Mouse (Mus musculus) MEL (cell line): ENCODE results near the gene Gstt2. TPM values are rescaled to one million over a fixed set of nuclear protein-coding genes. Genes with fewer than 3 reads are reported as not detected.

Source experiments
- DNase-seq: peaks from one replicate; pipeline ENCODE4 v3.0.0; 2011; ENCODE audit warnings: low read depth, low spot score
- H3K27ac ChIP-seq: 2 replicates; pipeline ENCODE4 v1.5.1; 2012; ENCODE audit warnings: low read depth, mild to moderate bottlenecking, control low read depth, low read length, moderate library complexity; ENCODE audit not compliant: control insufficient read depth
- H3K27me3 ChIP-seq, 2 experiments: fragments of 150-350 bp in 1 of 2; sonication (generic) in 1 of 2; 2 replicates each; pipeline ENCODE4 v1.6.1; 2012; ENCODE audit warnings: low read length in 2 of 2, mild to moderate bottlenecking in 2 of 2, improper control_type of control experiment in 1 of 2, moderate library complexity in 1 of 2; ENCODE audit not compliant: insufficient read depth in 2 of 2, control insufficient read depth in 1 of 2
- H3K36me3 ChIP-seq, 2 experiments: 2 replicates each; pipeline ENCODE4 v1.6.1; 2012 to 2014; ENCODE audit warnings: low read length in 2 of 2, improper control_type of control experiment in 1 of 2, inconsistent platforms in 1 of 2, mild to moderate bottlenecking in 1 of 2; ENCODE audit not compliant: insufficient read depth in 2 of 2, control insufficient read depth in 1 of 2
- H3K4me1 ChIP-seq, 2 experiments: fragments of 150-350 bp in 1 of 2; sonication (generic) in 1 of 2; 2 replicates each; pipeline ENCODE4 v1.6.1; 2012; ENCODE audit warnings: low read length in 2 of 2, improper control_type of control experiment in 1 of 2, mild to moderate bottlenecking in 1 of 2; ENCODE audit not compliant: insufficient read depth in 2 of 2, control insufficient read depth in 1 of 2
- H3K4me3 ChIP-seq, 2 experiments: fragments of 150-350 bp in 1 of 2; sonication (generic) in 1 of 2; 2 replicates each; pipeline ENCODE4 v1.5.1; 2012; ENCODE audit warnings: low read depth in 2 of 2, low read length in 2 of 2, mild to moderate bottlenecking in 2 of 2, moderate library complexity in 2 of 2, control low read depth in 1 of 2, improper control_type of control experiment in 1 of 2; ENCODE audit not compliant: control insufficient read depth in 1 of 2, insufficient read depth in 1 of 2
- H3K79me2 ChIP-seq: 2 replicates; pipeline ENCODE4 v1.6.1; 2012; ENCODE audit warnings: mild to moderate bottlenecking, low read length, moderate library complexity; ENCODE audit not compliant: control insufficient read depth, poor library complexity, insufficient read depth
- H3K9ac ChIP-seq: 2 replicates; pipeline ENCODE4 v1.6.1; 2012; ENCODE audit warnings: low read depth, mild to moderate bottlenecking, control low read depth, low read length, moderate library complexity; ENCODE audit not compliant: control insufficient read depth, poor library complexity, severe bottlenecking
- H3K9me3 ChIP-seq: fragments of 150-350 bp; sonication (generic); replicated peaks from 2 replicates; pipeline ENCODE4 v1.6.1; 2012; ENCODE audit warnings: mild to moderate bottlenecking, low read length, improper control_type of control experiment, moderate library complexity; ENCODE audit not compliant: insufficient read depth
- BHLHE40 ChIP-seq: IDR thresholded peaks from 2 replicates; pipeline ENCODE4 v1.6.1; 2012; ENCODE audit warnings: low read depth, mild to moderate bottlenecking, inconsistent platforms, low read length, improper control_type of control experiment, borderline replicate concordance
- CTCF ChIP-seq, 3 experiments: IDR thresholded peaks in 2 of 3; conservative IDR thresholded peaks in 1 of 3; 2 replicates each; pipeline ENCODE4 v1.5.1; 2011 to 2012; ENCODE audit warnings: low read length in 3 of 3, low read depth in 2 of 3, mild to moderate bottlenecking in 2 of 3, improper control_type of control experiment in 1 of 3, inconsistent platforms in 1 of 3, mixed read lengths in 1 of 3, moderate library complexity in 1 of 3; ENCODE audit not compliant: control insufficient read depth in 1 of 3, insufficient read depth in 1 of 3, poor library complexity in 1 of 3, severe bottlenecking in 1 of 3
- ELF1 ChIP-seq: IDR thresholded peaks from 2 replicates; pipeline ENCODE4 v1.6.1; 2014; ENCODE audit warnings: low read depth, mild to moderate bottlenecking, inconsistent platforms, low read length, improper control_type of control experiment, moderate library complexity
- ETS1 ChIP-seq: IDR thresholded peaks from 2 replicates; pipeline ENCODE4 v1.6.1; 2012; ENCODE audit warnings: low read depth, mild to moderate bottlenecking, inconsistent platforms, low read length, improper control_type of control experiment, moderate library complexity
- GATA1 ChIP-seq: IDR thresholded peaks from 2 replicates; pipeline ENCODE4 v1.6.1; 2011; ENCODE audit warnings: low read depth, low read length, improper control_type of control experiment
- JUND ChIP-seq: IDR thresholded peaks from 2 replicates; pipeline ENCODE4 v1.6.1; 2011; ENCODE audit warnings: low read depth, mild to moderate bottlenecking, improper control_type of control experiment, low read length
- KAT2A ChIP-seq: conservative IDR thresholded peaks from 2 replicates; pipeline ENCODE4 v1.6.1; 2012; ENCODE audit warnings: low read depth, low read length, improper control_type of control experiment, inconsistent platforms
- MAX ChIP-seq: IDR thresholded peaks from 2 replicates; pipeline ENCODE4 v1.6.1; 2011; ENCODE audit warnings: low read length, improper control_type of control experiment
- MXI1 ChIP-seq: IDR thresholded peaks from 2 replicates; pipeline ENCODE4 v1.6.1; 2011; ENCODE audit warnings: mild to moderate bottlenecking, low read depth, low read length, improper control_type of control experiment
- MYB ChIP-seq: IDR thresholded peaks from 2 replicates; pipeline ENCODE4 v1.6.1; 2011; ENCODE audit warnings: mild to moderate bottlenecking, low read depth, low read length, improper control_type of control experiment
- NELFE ChIP-seq: IDR thresholded peaks from 2 replicates; pipeline ENCODE4 v1.6.1; 2011; ENCODE audit warnings: low read depth, low read length, improper control_type of control experiment
- NRF1 ChIP-seq: IDR thresholded peaks from 2 replicates; pipeline ENCODE4 v1.6.1; 2014; ENCODE audit warnings: low read depth, mild to moderate bottlenecking, inconsistent platforms, low read length, improper control_type of control experiment, moderate library complexity; ENCODE audit not compliant: poor library complexity, insufficient read depth, severe bottlenecking
- POLR2AphosphoS5 ChIP-seq: IDR thresholded peaks from 2 replicates; pipeline ENCODE4 v1.6.1; 2012; ENCODE audit warnings: low read depth, borderline replicate concordance, mild to moderate bottlenecking, inconsistent platforms, low read length, moderate library complexity, mixed read lengths
- RAD21 ChIP-seq: IDR thresholded peaks from 2 replicates; pipeline ENCODE4 v1.6.1; 2011; ENCODE audit warnings: mild to moderate bottlenecking, low read depth, low read length, improper control_type of control experiment
- SIN3A ChIP-seq: IDR thresholded peaks from 2 replicates; pipeline ENCODE4 v1.6.1; 2012; ENCODE audit warnings: low read length, improper control_type of control experiment, inconsistent platforms
- SMC3 ChIP-seq: IDR thresholded peaks from 2 replicates; pipeline ENCODE4 v1.6.1; 2011; ENCODE audit warnings: low read depth, low read length, improper control_type of control experiment
- TAL1 ChIP-seq: IDR thresholded peaks from 2 replicates; pipeline ENCODE4 v1.6.1; 2012; ENCODE audit warnings: mild to moderate bottlenecking, inconsistent platforms, low read length, moderate library complexity, mixed read lengths
- TCF12 ChIP-seq: IDR thresholded peaks from 2 replicates; pipeline ENCODE4 v1.6.1; 2014; ENCODE audit warnings: low read depth, mild to moderate bottlenecking, inconsistent platforms, low read length, improper control_type of control experiment, moderate library complexity
- USF1 ChIP-seq: IDR thresholded peaks from 2 replicates; pipeline ENCODE4 v1.6.1; 2014; ENCODE audit warnings: low read depth, mild to moderate bottlenecking, inconsistent platforms, low read length, improper control_type of control experiment, moderate library complexity
- USF2 ChIP-seq, 2 experiments: IDR thresholded peaks; 2 replicates each; pipeline ENCODE4 v1.6.1; 2011 to 2012; ENCODE audit warnings: improper control_type of control experiment in 2 of 2, low read length in 2 of 2, borderline replicate concordance in 1 of 2, inconsistent platforms in 1 of 2, low read depth in 1 of 2, mild to moderate bottlenecking in 1 of 2; ENCODE audit not compliant: insufficient read depth in 1 of 2
- ZC3H11A ChIP-seq: IDR thresholded peaks from 2 replicates; pipeline ENCODE4 v1.6.1; 2012; ENCODE audit warnings: low read depth, mild to moderate bottlenecking, inconsistent platforms, low read length, improper control_type of control experiment
- ZNF384 ChIP-seq: IDR thresholded peaks from 2 replicates; pipeline ENCODE4 v1.6.1; 2012; ENCODE audit warnings: low read depth, mild to moderate bottlenecking, inconsistent platforms, low read length, improper control_type of control experiment
- polyA plus RNA-seq, 2 experiments: library from polyadenylated mRNA; stranded (reverse) in 1 of 2; unstranded in 1 of 2; fragments of >175 nt in 1 of 2; fragments of >200 nt in 1 of 2; gene quantifications; 2 replicates each; pipeline versions ENCODE4 v1.2.1 to v1.2.4; 2012; ENCODE audit warnings: low replicate concordance in 2 of 2, low read depth in 1 of 2; ENCODE audit not compliant: insufficient read length in 2 of 2, insufficient read depth in 1 of 2, missing spikeins in 1 of 2
- total RNA-seq: library from RNA; depleted of rRNA; stranded (reverse); fragments of 300-350 nt; gene quantifications from 2 replicates; pipeline ENCODE4 v1.2.3, GENCODE M21; 2012

The Gstt2 gene
- total and polyA plus RNA-seq, 3 experiments = 4.3 to 10.9 TPM; not detected in 1

- Histone ChIP-seq H3K9ac (no peak overlapping the region), H3K27me3 (no peaks in the 10 kb centered on the region), H3K4me3 (no peak overlapping the region), H3K36me3 (peaks cover 0 to 34% of the 10 kb centered on the region in 2 experiments; a peak in 2 of 4 replicates), H3K79me2 (no peaks in the 10 kb centered on the region; the same call in 1 of the 2 replicates), H3K9me3 (no peaks in the 10 kb centered on the region), H3K27ac (no peak overlapping the region), H3K4me1 (peaks cover 6 to 30% of the 10 kb centered on the region in 2 experiments)
- DNase-seq = no peak
- TF ChIP-seq ZC3H11A (no peak), USF2 (IDR thresholded peaks at IDR 0.05; ENCODE audit: borderline replicate concordance in 1 of 2, insufficient read depth in 1 of 2, low read depth in 1 of 2, low read length in 2 of 2) (no peak), USF1 (no peak), NELFE (no peak), GATA1 (no peak), MAX (no peak), TCF12 (no peak), SMC3 (no peak), RAD21 (no peak), POLR2AphosphoS5 (no peak), JUND (no peak), ELF1 (no peak), MYB (no peak)
Observed at GRCm38 (mm10) chr10:75833456-75834080, 3.7 kb downstream of the Gstt2 start.

GRCm38 (mm10) chr10:75832272-75832895 is 4.8 kb downstream of the Gstt2 start:
- Histone ChIP-seq H3K4me3 (no peak overlapping the region), H3K9ac (no peak overlapping the region), H3K27me3 (no peaks in the 10 kb centered on the region), H3K79me2 (no peaks in the 10 kb centered on the region; the same call in 1 of the 2 replicates), H3K4me1 (peaks cover 3 to 34% of the 10 kb centered on the region in 2 experiments), H3K27ac (no peak overlapping the region), H3K36me3 (peaks cover 0 to 36% of the 10 kb centered on the region in 2 experiments; a peak in 2 of 4 replicates), H3K9me3 (no peaks in the 10 kb centered on the region)
- TF ChIP-seq SMC3 (peak; percentile 97), KAT2A (no peak), BHLHE40 (no peak), RAD21 (peak; percentile 87), SIN3A (no peak), TAL1 (no peak), ETS1 (no peak), GATA1 (no peak), NRF1 (0 out of 2 replicates have a peak, but pooled peaks have one; percentile 14), MXI1 (peak; percentile 44; the same call in 1 of the 2 replicates), MYB (no peak), TCF12 (no peak), CTCF (IDR thresholded peaks at IDR 0.05 in 2 of 3, conservative IDR thresholded peaks at IDR 0.05 in 1 of 3; ENCODE audit: control insufficient read depth in 1 of 3, insufficient read depth in 1 of 3, low read depth in 2 of 3, low read length in 3 of 3, poor library complexity in 1 of 3, severe bottlenecking in 1 of 3) (peak; percentile 88 to 100 (median 96)), ZNF384 (peak; percentile 43; the same call in 1 of the 2 replicates), ZC3H11A (peak; percentile 88)
- DNase-seq = peak; percentile 87
